Mouse (Mus musculus) myocyte (in vitro differentiated cells): ENCODE measurements around the gene Usp18.

ENCODE experiments used
- MAX ChIP-seq: IDR thresholded peaks from one replicate; pipeline ENCODE4 v1.6.1; 2011; ENCODE audit warnings: low read depth, mild to moderate bottlenecking, control low read depth
- POLR2A ChIP-seq: IDR thresholded peaks from one replicate; pipeline ENCODE4 v1.6.1; 2011; ENCODE audit warnings: low read depth, mild to moderate bottlenecking, control low read depth, moderate library complexity; ENCODE audit not compliant: insufficient read length

DNA sequence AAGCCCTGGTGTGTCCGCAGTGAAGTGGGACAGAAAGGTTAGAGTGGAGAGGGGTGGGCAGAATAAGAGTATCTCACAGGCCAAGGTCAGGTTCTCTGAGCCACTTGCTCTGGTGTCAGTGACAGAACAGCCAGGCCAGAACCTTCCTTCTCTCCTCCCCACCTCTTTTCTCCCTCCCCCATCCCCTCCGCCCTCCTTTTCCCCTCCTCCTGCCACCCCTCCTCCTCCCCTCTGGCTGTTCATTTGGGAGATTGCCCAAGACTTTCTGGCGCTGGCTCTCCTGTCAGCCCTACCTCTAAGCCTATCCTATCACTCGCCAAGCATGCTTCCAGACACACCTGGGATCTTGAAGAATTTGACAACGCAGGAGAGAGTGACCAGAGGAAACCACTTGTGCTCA, 34.0 kb upstream of the Usp18 start:
- TF ChIP-seq POLR2A: no peak
- TF ChIP-seq MAX: no peak
